Mouse (Mus musculus): ENCODE results near the gene Daam1. TPM values are rescaled to one million over a fixed set of nuclear protein-coding genes. Genes with fewer than 3 reads are reported as not detected.

The Daam1 gene
- polyA plus RNA-seq (2012; rRNA removed) = 2.2 TPM in 2 replicates

- TF ChIP-seq POLR2A (IDR thresholded peaks at IDR 0.05; ENCODE audit: low read depth, low read length) (peak; percentile 27), CTCF (IDR thresholded peaks at IDR 0.05; ENCODE audit: extremely low read depth, insufficient read depth, insufficient read length, insufficient replicate concordance) (no peak)
- H3K36me3 ChIP-seq (ENCODE audit: control insufficient read depth, insufficient read depth, low read length) = no peaks in the 10 kb centered on the region
- H3K27me3 ChIP-seq (ENCODE audit: control insufficient read depth, insufficient read depth, low read length) = peaks cover 5% of the 10 kb centered on the region; the same call in 1 of the 2 replicates
- peaks cover 4% of the 10 kb centered on the region; the same call in 1 of the 2 replicates for H3K4me1 ChIP-seq (ENCODE audit: control insufficient read depth, insufficient read depth, insufficient read length)
- WGBS = under 1% methylated on average over 35 of the region's 35 CpGs
- peak within 1 kb of the TSS; percentile 45 for H3K27ac ChIP-seq (ENCODE audit: insufficient read depth, low read length)
- peak; percentile 79 to 90 for DNase-seq (ENCODE audit: low read depth in 1 of 2, low spot score in 2 of 2)
- peak within 1 kb of the TSS; percentile 79 for H3K4me3 ChIP-seq (ENCODE audit: extremely low read depth, insufficient read depth, insufficient read length)
Observed at GRCm38 (mm10) chr12:71830607-71831257, at the start of gene Daam1. Gene Daam1 (plus strand): TSS chr12:71831078.

DNA sequence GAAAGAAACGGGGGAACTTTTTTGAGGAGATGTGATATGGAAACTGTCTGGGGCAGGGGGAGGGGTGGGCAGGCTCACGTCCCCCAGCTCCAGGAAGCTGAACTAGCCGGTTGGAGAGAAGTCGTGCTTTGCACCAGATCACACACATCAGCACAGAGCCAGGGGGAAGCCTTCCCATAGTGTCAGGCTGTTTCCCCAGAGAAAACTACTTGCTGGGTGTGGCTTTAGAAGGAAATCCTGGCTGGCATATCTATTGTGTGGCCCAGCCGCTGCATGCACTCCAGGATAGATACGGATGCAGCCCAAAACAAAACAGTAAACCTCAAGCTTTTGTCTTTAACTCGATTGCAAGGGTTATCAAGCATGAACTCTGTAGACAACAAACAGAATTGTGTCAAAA, 49.7 kb upstream of the Daam1 start:
- no peak overlapping the region for H3K4me3 ChIP-seq (ENCODE audit: extremely low read depth, insufficient read depth, insufficient read length)
- no peak for DNase-seq (ENCODE audit: low read depth in 1 of 2, low spot score in 2 of 2)
- H3K27ac ChIP-seq (ENCODE audit: insufficient read depth, low read length) = no peak overlapping the region
- no peak for TF ChIP-seq CTCF (IDR thresholded peaks at IDR 0.05; ENCODE audit: extremely low read depth, insufficient read depth, insufficient read length, insufficient replicate concordance)
- no peak for TF ChIP-seq POLR2A (IDR thresholded peaks at IDR 0.05; ENCODE audit: low read depth, low read length)
- no peaks in the 10 kb centered on the region for H3K36me3 ChIP-seq (ENCODE audit: control insufficient read depth, insufficient read depth, low read length)
- WGBS = 42% methylated on average over 7 of the region's 7 CpGs
- H3K27me3 ChIP-seq (ENCODE audit: control insufficient read depth, insufficient read depth, low read length) = no peaks in the 10 kb centered on the region
- no peaks in the 10 kb centered on the region for H3K4me1 ChIP-seq (ENCODE audit: control insufficient read depth, insufficient read depth, insufficient read length)

GRCm38 (mm10) chr12:71783970-71784369, 46.9 kb upstream of the Daam1 start:
- TF ChIP-seq POLR2A (IDR thresholded peaks at IDR 0.05; ENCODE audit: low read depth, low read length) (no peak), CTCF (IDR thresholded peaks at IDR 0.05; ENCODE audit: extremely low read depth, insufficient read depth, insufficient read length, insufficient replicate concordance) (no peak)
- Histone ChIP-seq H3K36me3 (ENCODE audit: control insufficient read depth, insufficient read depth, low read length) (no peaks in the 10 kb centered on the region), H3K4me1 (ENCODE audit: control insufficient read depth, insufficient read depth, insufficient read length) (no peaks in the 10 kb centered on the region), H3K27ac (ENCODE audit: insufficient read depth, low read length) (no peak overlapping the region), H3K27me3 (ENCODE audit: control insufficient read depth, insufficient read depth, low read length) (no peaks in the 10 kb centered on the region), H3K4me3 (ENCODE audit: extremely low read depth, insufficient read depth, insufficient read length) (no peak overlapping the region)
- no peak for DNase-seq (ENCODE audit: low read depth in 1 of 2, low spot score in 2 of 2)
- 85% methylated on average over 3 of the region's 3 CpGs for WGBS

DNA sequence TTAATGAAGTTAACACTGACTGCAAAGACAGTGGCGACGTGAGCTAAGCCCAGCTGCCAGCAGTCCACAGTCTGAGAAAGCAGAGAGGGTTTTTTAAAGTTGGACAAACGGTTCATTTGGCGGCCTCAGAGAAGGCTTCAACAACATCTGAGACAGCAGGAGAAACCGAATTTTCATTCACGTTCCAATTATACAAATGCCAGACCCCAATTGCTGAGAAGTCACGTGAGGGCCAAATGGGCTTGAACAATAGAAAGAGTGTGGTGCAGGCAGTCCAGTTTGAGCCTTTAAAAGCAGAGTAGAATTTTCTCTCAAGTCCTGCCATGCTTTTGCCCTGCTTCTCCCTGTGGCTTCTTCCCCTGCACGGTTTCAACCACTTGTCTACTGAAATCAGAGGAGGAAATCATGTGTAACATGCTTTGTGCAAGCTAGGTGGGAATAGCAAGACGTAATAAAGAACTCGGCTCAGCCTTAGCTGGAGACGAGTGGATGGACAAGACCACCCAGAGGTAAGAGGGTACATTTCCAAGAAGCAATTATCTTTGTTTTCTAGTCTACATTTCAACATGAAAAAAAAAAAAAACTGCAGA, 46.1 kb upstream of the Daam1 start:
- no peaks in the 10 kb centered on the region for H3K4me1 ChIP-seq (ENCODE audit: control insufficient read depth, insufficient read depth, insufficient read length)
- H3K36me3 ChIP-seq (ENCODE audit: control insufficient read depth, insufficient read depth, low read length) = no peaks in the 10 kb centered on the region
- H3K4me3 ChIP-seq (ENCODE audit: extremely low read depth, insufficient read depth, insufficient read length) = no peak overlapping the region
- no peaks in the 10 kb centered on the region for H3K27me3 ChIP-seq (ENCODE audit: control insufficient read depth, insufficient read depth, low read length)
- no peak overlapping the region for H3K27ac ChIP-seq (ENCODE audit: insufficient read depth, low read length)
- 82% methylated on average over 11 of the region's 11 CpGs for WGBS
- DNase-seq (ENCODE audit: low read depth in 1 of 2, low spot score in 2 of 2) = no peak
- no peak for TF ChIP-seq POLR2A (IDR thresholded peaks at IDR 0.05; ENCODE audit: low read depth, low read length)
- no peak for TF ChIP-seq CTCF (IDR thresholded peaks at IDR 0.05; ENCODE audit: extremely low read depth, insufficient read depth, insufficient read length, insufficient replicate concordance)

GRCm38 (mm10) chr12:71786521-71786920, 44.4 kb upstream of the Daam1 start:
- Histone ChIP-seq H3K4me3 (ENCODE audit: extremely low read depth, insufficient read depth, insufficient read length) (no peak overlapping the region), H3K27ac (ENCODE audit: insufficient read depth, low read length) (no peak overlapping the region), H3K4me1 (ENCODE audit: control insufficient read depth, insufficient read depth, insufficient read length) (no peaks in the 10 kb centered on the region), H3K36me3 (ENCODE audit: control insufficient read depth, insufficient read depth, low read length) (no peaks in the 10 kb centered on the region), H3K27me3 (ENCODE audit: control insufficient read depth, insufficient read depth, low read length) (no peaks in the 10 kb centered on the region)
- DNase-seq (ENCODE audit: low read depth in 1 of 2, low spot score in 2 of 2) = no peak
- TF ChIP-seq POLR2A (IDR thresholded peaks at IDR 0.05; ENCODE audit: low read depth, low read length) (no peak), CTCF (IDR thresholded peaks at IDR 0.05; ENCODE audit: extremely low read depth, insufficient read depth, insufficient read length, insufficient replicate concordance) (no peak)

- Histone ChIP-seq H3K27ac (ENCODE audit: insufficient read depth, low read length) (no peak overlapping the region), H3K4me3 (ENCODE audit: extremely low read depth, insufficient read depth, insufficient read length) (no peak overlapping the region), H3K4me1 (ENCODE audit: control insufficient read depth, insufficient read depth, insufficient read length) (no peaks in the 10 kb centered on the region), H3K36me3 (ENCODE audit: control insufficient read depth, insufficient read depth, low read length) (no peaks in the 10 kb centered on the region), H3K27me3 (ENCODE audit: control insufficient read depth, insufficient read depth, low read length) (no peaks in the 10 kb centered on the region)
- no peak for DNase-seq (ENCODE audit: low read depth in 1 of 2, low spot score in 2 of 2)
- TF ChIP-seq POLR2A (IDR thresholded peaks at IDR 0.05; ENCODE audit: low read depth, low read length) = no peak
- TF ChIP-seq CTCF (IDR thresholded peaks at IDR 0.05; ENCODE audit: extremely low read depth, insufficient read depth, insufficient read length, insufficient replicate concordance) = no peak
- 80% methylated on average over 4 of the region's 4 CpGs for WGBS
Observed at GRCm38 (mm10) chr12:71788791-71789190, 42.1 kb upstream of the Daam1 start.

- Histone ChIP-seq H3K27ac (ENCODE audit: insufficient read depth, low read length) (no peak overlapping the region), H3K36me3 (ENCODE audit: control insufficient read depth, insufficient read depth, low read length) (no peaks in the 10 kb centered on the region), H3K4me1 (ENCODE audit: control insufficient read depth, insufficient read depth, insufficient read length) (no peaks in the 10 kb centered on the region), H3K27me3 (ENCODE audit: control insufficient read depth, insufficient read depth, low read length) (no peaks in the 10 kb centered on the region), H3K4me3 (ENCODE audit: extremely low read depth, insufficient read depth, insufficient read length) (no peak overlapping the region)
- no peak for DNase-seq (ENCODE audit: low read depth in 1 of 2, low spot score in 2 of 2)
- 89% methylated on average over 1 of the region's 1 CpGs for WGBS
- no peak for TF ChIP-seq CTCF (IDR thresholded peaks at IDR 0.05; ENCODE audit: extremely low read depth, insufficient read depth, insufficient read length, insufficient replicate concordance)
- no peak for TF ChIP-seq POLR2A (IDR thresholded peaks at IDR 0.05; ENCODE audit: low read depth, low read length)
Observed at GRCm38 (mm10) chr12:71790581-71790980, 40.3 kb upstream of the Daam1 start.

Data from spleen, adult 2 months (tissue).